Mouse (Mus musculus) liver, embryonic 12.5 days (tissue): ENCODE data around the gene Zfp653. TPM values are rescaled to one million over a fixed set of nuclear protein-coding genes. Genes with fewer than 3 reads are reported as not detected.

Experiments used
- ATAC-seq: fragments of 200-750 bp; cut with Nextera tagmentation; 2 replicates; pipeline ENCODE4 v1.8.0; 2017; ENCODE audit warnings: moderate number of reproducible peaks, mild to moderate bottlenecking, moderate library complexity
- H3K27ac ChIP-seq: fragments of 300-500 bp; sonication (generic); 2 replicates; pipeline ENCODE4 v1.5.1; 2016; ENCODE audit warnings: mild to moderate bottlenecking
- H3K27me3 ChIP-seq: fragments of 300-500 bp; sonication (generic); replicated peaks from 2 replicates; pipeline ENCODE4 v1.6.1; 2016; ENCODE audit warnings: mild to moderate bottlenecking, moderate library complexity
- H3K36me3 ChIP-seq: fragments of 300-500 bp; sonication (generic); 2 replicates; pipeline ENCODE4 v1.6.1; 2016; ENCODE audit warnings: mild to moderate bottlenecking, moderate library complexity
- H3K4me1 ChIP-seq: fragments of 300-500 bp; sonication (generic); 2 replicates; pipeline ENCODE4 v1.6.1; 2016
- H3K4me2 ChIP-seq: fragments of 300-500 bp; sonication (generic); 2 replicates; pipeline ENCODE4 v1.6.1; 2016; ENCODE audit warnings: mild to moderate bottlenecking, moderate library complexity
- H3K4me3 ChIP-seq: fragments of 300-500 bp; sonication (generic); 2 replicates; pipeline ENCODE4 v1.5.1; 2016; ENCODE audit warnings: mild to moderate bottlenecking, moderate library complexity
- H3K9ac ChIP-seq: fragments of 300-500 bp; sonication (generic); 2 replicates; pipeline ENCODE4 v1.6.1; 2016; ENCODE audit warnings: mild to moderate bottlenecking, moderate library complexity
- H3K9me3 ChIP-seq: fragments of 300-500 bp; sonication (generic); replicated peaks from 2 replicates; pipeline ENCODE4 v1.6.1; 2016; ENCODE audit warnings: mild to moderate bottlenecking, moderate library complexity
- WGBS: fragments of 180-500 bp; shearing (Covaris S2); methylation state at CpG from one replicate; pipeline ENCODE4 v1.1.7; 2016; ENCODE audit not compliant: insufficient replicate concordance; 5-methylcytosine and 5-hydroxymethylcytosine counted together
- polyA plus RNA-seq: library from polyadenylated mRNA; unstranded; fragments of >200 nt; fragmentation: Nextera tagmentation; extraction: Ambion mirVana; gene quantifications from 2 replicates; pipeline ENCODE4 v1.2.1, GENCODE M21; 2016

Gene Zfp653
- polyA plus RNA-seq: 5.7 and 6.6 TPM in 2 replicates

GRCm38 (mm10) chr9:22070791-22071573 lies at the start of gene Zfp653, which contains the start of gene Gm49318:
Gene Zfp653 (minus strand): TSS chr9:22071376.
Gene Gm49318 (minus strand): TSS chr9:22071259.
- H3K27ac ChIP-seq: peak within 1 kb of the TSS; percentile 95
- no peaks in the 10 kb centered on the region for H3K27me3 ChIP-seq
- H3K4me3 ChIP-seq: peak within 1 kb of the TSS; percentile 90
- WGBS: under 1% methylated on average over 71 of the region's 87 CpGs
- H3K9me3 ChIP-seq: no peaks in the 10 kb centered on the region
- peak within 1 kb of the TSS; percentile 78 for H3K4me2 ChIP-seq
- peaks cover 58% of the 10 kb centered on the region for H3K36me3 ChIP-seq
- H3K4me1 ChIP-seq: peaks cover 16% of the 10 kb centered on the region
- peak; percentile 95 for ATAC-seq
- peak within 1 kb of the TSS; percentile 90 for H3K9ac ChIP-seq

- Histone ChIP-seq H3K9me3 (no peaks in the 10 kb centered on the region), H3K27ac (no peak overlapping the region), H3K9ac (no peak overlapping the region), H3K4me2 (no peak overlapping the region), H3K27me3 (no peaks in the 10 kb centered on the region), H3K36me3 (peaks cover 3% of the 10 kb centered on the region; the same call in 1 of the 2 replicates), H3K4me1 (peaks cover 72% of the 10 kb centered on the region), H3K4me3 (no peak overlapping the region)
- WGBS: 82% methylated on average over 4 of the region's 4 CpGs
- no peak for ATAC-seq
Observed at GRCm38 (mm10) chr9:22119543-22119942, 48.4 kb upstream of the Zfp653 start.

- ATAC-seq: no peak; the same call in 1 of the 2 replicates
- peak overlapping the region; percentile 55 for H3K27ac ChIP-seq
- no peaks in the 10 kb centered on the region for H3K27me3 ChIP-seq
- H3K4me2 ChIP-seq: peak overlapping the region; percentile 82
- H3K9ac ChIP-seq: 0 out of 2 replicates have a peak overlapping the region, but pooled peaks have one; percentile 66
- H3K36me3 ChIP-seq: peaks cover 19% of the 10 kb centered on the region
- H3K4me3 ChIP-seq: peak overlapping the region; percentile 82
- H3K4me1 ChIP-seq: peaks cover 57% of the 10 kb centered on the region
- 37% methylated on average over 10 of the region's 10 CpGs for WGBS
- no peaks in the 10 kb centered on the region for H3K9me3 ChIP-seq
Observed at GRCm38 (mm10) chr9:22117754-22118456, 46.7 kb upstream of the Zfp653 start.

DNA sequence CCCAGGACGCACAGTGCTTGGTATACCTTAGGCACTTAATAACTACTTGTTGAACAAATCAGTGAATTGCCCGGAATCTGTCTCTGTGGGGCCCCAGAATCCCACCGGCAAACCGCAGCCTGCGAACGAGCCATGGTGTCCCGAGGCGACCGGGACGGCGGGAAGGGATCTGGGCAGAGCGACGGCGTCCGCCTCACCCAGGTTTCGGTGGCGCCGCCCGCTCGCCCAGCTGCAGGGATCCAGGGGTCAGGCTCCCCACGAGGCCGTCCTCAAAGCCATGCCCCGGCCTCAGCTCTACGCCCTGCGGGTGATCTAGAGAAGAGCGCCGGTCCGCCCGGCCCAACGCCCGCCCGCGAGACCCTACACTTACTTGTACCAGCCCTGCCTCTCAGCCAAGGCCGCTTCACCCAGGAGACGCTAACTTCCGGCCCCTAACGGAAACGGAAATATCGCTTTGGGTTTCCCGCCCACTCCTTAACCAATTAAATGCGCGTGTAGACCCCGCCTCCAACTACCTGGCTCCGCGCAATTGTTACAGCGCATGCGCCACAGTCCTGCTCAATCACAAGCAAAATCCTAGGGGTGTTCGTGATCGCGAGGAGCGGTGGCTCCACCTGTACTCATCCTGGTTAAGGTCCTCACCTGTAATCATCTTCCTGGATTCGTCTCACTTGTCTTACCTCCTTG lies 45.7 kb upstream of the Zfp653 start, which contains the start of gene Elof1:
Elof1 (minus strand) TSS at position 433 of the 687 bp plus-strand sequence.
- under 1% methylated on average over 52 of the region's 52 CpGs for WGBS
- peak within 1 kb of the TSS; percentile 89 for H3K9ac ChIP-seq
- H3K4me3 ChIP-seq: peak within 1 kb of the TSS; percentile 82
- H3K36me3 ChIP-seq: peaks cover 29% of the 10 kb centered on the region
- ATAC-seq: peak; percentile 89
- peak within 1 kb of the TSS; percentile 82 for H3K4me2 ChIP-seq
- peak within 1 kb of the TSS; percentile 79 for H3K27ac ChIP-seq
- H3K4me1 ChIP-seq: peaks cover 47% of the 10 kb centered on the region
- no peaks in the 10 kb centered on the region for H3K27me3 ChIP-seq
- H3K9me3 ChIP-seq: no peaks in the 10 kb centered on the region

DNA sequence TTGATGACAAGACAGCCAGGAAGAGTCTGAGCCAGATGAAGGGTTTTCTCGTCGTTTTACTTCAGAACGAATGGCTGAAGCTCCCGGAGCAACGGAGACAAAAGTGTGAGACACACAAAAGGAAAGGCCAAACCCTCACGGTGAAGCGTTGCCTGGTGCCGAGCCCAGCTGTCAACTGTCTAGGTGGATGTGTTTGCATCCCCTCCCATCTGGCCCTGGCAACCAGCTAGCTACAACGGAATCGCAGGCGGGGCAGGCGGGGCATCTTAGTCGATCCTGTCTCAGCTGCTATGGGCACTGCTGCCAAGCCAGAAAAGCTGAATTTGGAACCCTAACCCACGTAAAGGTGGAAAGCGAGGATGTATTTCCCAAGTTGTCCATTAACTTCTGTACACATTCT lies 44.9 kb upstream of the Zfp653 start:
- no peak for ATAC-seq
- 31% methylated on average over 15 of the region's 15 CpGs for WGBS
- Histone ChIP-seq H3K9me3 (no peaks in the 10 kb centered on the region), H3K27ac (peak overlapping the region; percentile 79), H3K4me1 (peaks cover 39% of the 10 kb centered on the region), H3K27me3 (no peaks in the 10 kb centered on the region), H3K4me3 (peak overlapping the region; percentile 82), H3K36me3 (peaks cover 37% of the 10 kb centered on the region), H3K4me2 (peak overlapping the region; percentile 82), H3K9ac (peak overlapping the region; percentile 89)

GRCm38 (mm10) chr9:22115635-22116034 lies 44.5 kb upstream of the Zfp653 start:
- Histone ChIP-seq H3K27ac (no peak overlapping the region), H3K27me3 (no peaks in the 10 kb centered on the region), H3K4me2 (peak overlapping the region; percentile 82), H3K9ac (peak overlapping the region; percentile 89), H3K4me3 (peak overlapping the region; percentile 82), H3K36me3 (peaks cover 42% of the 10 kb centered on the region), H3K4me1 (peaks cover 35% of the 10 kb centered on the region), H3K9me3 (no peaks in the 10 kb centered on the region)
- ATAC-seq: no peak
- 80% methylated on average over 4 of the region's 4 CpGs for WGBS

DNA sequence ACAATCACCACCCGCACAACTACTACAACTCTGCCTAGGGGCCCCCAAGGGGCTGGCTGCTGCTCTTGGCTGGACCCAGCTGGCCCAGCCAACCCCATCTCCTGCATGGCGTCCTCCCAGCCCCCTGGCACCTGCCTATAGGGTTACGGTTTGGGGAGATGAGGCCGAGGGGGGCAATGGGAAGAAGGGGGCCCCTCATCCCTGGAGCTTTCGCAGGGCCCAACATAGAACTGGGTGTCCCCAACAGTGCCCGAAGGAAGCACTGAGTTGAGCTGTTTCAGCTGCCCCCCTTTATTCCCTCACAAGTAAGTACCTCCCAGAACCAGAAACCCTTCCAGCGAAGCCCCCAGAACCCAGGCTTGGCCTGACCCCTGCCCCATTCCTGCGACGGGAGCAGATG lies 37.0 kb upstream of the Zfp653 start:
- 81% methylated on average over 9 of the region's 9 CpGs for WGBS
- Histone ChIP-seq H3K36me3 (peaks cover 38% of the 10 kb centered on the region), H3K4me1 (no peaks in the 10 kb centered on the region), H3K27me3 (peaks cover 3% of the 10 kb centered on the region; the same call in 1 of the 2 replicates), H3K4me2 (no peak overlapping the region), H3K9ac (no peak overlapping the region), H3K27ac (no peak overlapping the region), H3K9me3 (no peaks in the 10 kb centered on the region), H3K4me3 (no peak overlapping the region)
- no peak for ATAC-seq

- peaks cover 73% of the 10 kb centered on the region for H3K27me3 ChIP-seq
Observed at GRCm38 (mm10) chr9:22099922-22100321, 28.7 kb upstream of the Zfp653 start.

DNA sequence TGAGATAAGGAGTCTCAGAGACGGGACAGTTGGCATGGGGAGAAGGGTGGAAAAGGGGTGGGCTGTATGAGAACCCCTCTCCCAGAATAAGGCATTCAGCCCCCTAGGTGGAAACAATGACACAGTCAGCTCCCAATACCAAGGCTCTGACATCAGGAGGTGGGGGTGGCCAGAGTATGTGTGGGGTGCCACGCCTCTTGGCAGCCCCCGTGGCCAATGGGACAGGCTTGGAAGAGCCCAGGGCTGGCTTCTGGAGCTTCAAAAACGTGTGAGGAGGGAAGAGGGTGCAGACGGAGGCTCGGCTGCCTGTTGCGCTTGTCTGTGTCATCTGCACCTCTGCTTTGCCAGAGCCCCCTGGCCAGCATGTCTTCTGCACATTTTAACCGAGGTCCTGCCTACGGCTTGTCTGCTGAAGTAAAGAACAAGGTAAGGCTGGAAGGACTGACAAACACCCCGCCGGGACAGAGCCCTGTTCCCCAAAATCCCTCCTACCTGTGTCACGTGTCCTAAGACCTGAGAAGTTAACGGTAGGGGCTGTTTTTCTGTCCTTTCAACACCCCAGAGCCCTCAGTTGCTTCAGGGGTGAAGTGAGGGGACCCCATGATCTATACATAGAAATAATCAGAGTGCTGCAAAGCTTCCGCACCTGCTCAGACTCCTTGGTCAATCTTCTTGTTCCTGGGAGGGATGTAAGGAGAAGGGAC lies 28.0 kb upstream of the Zfp653 start, which contains the start of gene Cnn1:
Cnn1 (plus strand) TSS at position 224 of the 704 bp plus-strand sequence.
- Histone ChIP-seq H3K4me1 (peaks cover 9% of the 10 kb centered on the region; the same call in 1 of the 2 replicates), H3K27me3 (peaks cover 81% of the 10 kb centered on the region), H3K4me2 (0 out of 2 replicates have a peak within 1 kb of the TSS, but pooled peaks have one; percentile 12), H3K27ac (no peak within 1 kb of the TSS), H3K4me3 (no peak within 1 kb of the TSS), H3K9ac (no peak within 1 kb of the TSS), H3K36me3 (no peaks in the 10 kb centered on the region), H3K9me3 (no peaks in the 10 kb centered on the region)
- WGBS: 8% methylated on average over 14 of the region's 14 CpGs
- no peak for ATAC-seq

More at GRCm38 (mm10) chr9:22099922-22100321, 28.7 kb upstream of the Zfp653 start:
- H3K4me2 ChIP-seq: 0 out of 2 replicates have a peak overlapping the region, but pooled peaks have one; percentile 12
- peaks cover 9% of the 10 kb centered on the region; the same call in 1 of the 2 replicates for H3K4me1 ChIP-seq
- H3K9ac ChIP-seq: no peak overlapping the region
- no peak overlapping the region for H3K4me3 ChIP-seq
- no peaks in the 10 kb centered on the region for H3K36me3 ChIP-seq
- H3K9me3 ChIP-seq: no peaks in the 10 kb centered on the region
- ATAC-seq: no peak
- WGBS: 3% methylated on average over 18 of the region's 18 CpGs
- no peak overlapping the region for H3K27ac ChIP-seq

GRCm38 (mm10) chr9:22095854-22096307 lies 24.7 kb upstream of the Zfp653 start:
- H3K9me3 ChIP-seq: no peaks in the 10 kb centered on the region
- H3K27me3 ChIP-seq: peaks cover 69% of the 10 kb centered on the region
- peak overlapping the region; percentile 84 for H3K4me2 ChIP-seq
- peaks cover 9% of the 10 kb centered on the region; the same call in 1 of the 2 replicates for H3K4me1 ChIP-seq
- peak overlapping the region; percentile 66 for H3K9ac ChIP-seq
- WGBS: 1% methylated on average over 24 of the region's 24 CpGs
- H3K36me3 ChIP-seq: no peaks in the 10 kb centered on the region
- no peak overlapping the region for H3K27ac ChIP-seq
- H3K4me3 ChIP-seq: peak overlapping the region; percentile 51
- ATAC-seq: peak; percentile 84

DNA sequence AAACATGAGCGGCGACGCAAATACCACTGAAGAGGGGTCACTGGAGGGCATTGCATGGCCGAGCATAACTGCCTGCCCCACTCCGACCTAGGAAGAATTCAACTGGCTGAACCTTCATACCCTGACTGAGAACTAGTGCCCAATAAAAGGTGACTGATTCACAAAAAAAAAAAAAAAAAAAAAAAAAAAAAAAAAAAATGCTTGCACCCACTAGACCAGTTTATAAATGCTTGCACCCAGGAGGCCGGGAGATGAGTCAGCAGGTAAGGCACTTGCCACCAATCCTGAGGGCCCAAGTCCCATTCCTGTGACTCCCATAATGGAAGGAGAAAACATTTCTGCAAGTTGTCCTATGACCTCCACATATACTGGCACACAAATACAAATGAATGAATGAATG lies 21.6 kb upstream of the Zfp653 start:
- 83% methylated on average over 6 of the region's 6 CpGs for WGBS

More for the DNA sequence above, 21.6 kb upstream of the Zfp653 start:
- no peak overlapping the region for H3K4me2 ChIP-seq
- no peak overlapping the region for H3K27ac ChIP-seq
- H3K9ac ChIP-seq: no peak overlapping the region
- H3K27me3 ChIP-seq: peaks cover 38% of the 10 kb centered on the region
- ATAC-seq: no peak
- no peak overlapping the region for H3K4me3 ChIP-seq
- H3K4me1 ChIP-seq: peaks cover 9% of the 10 kb centered on the region; the same call in 1 of the 2 replicates
- H3K36me3 ChIP-seq: no peaks in the 10 kb centered on the region
- no peaks in the 10 kb centered on the region for H3K9me3 ChIP-seq
